ENCODE assay signal across 14 mouse cellular contexts in the genomic region with DNA sequence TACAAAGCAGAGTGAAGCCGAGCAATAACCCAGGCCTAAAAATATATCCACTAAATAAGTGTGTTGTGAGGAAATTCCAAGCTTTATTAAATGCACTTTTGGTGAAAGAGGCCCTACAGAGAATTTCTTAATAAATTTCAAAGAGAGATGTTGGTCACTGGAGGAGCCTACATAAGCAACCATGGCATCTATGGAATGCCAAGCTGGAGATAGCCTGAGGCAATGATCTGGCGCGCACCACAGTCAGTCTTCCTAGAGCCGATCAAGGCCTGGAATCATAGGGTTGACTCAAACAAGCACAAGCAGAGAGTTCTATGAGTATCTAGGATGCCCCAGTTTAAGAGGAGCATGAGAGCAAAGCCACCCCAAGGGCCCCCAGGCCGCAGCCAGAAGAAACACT.
"Had no signal": no experiment of that assay in that cellular context is flagged by ENCODE, and none has a peak within 500 bp of the region (broad histone marks: within the 10 kb centered on the region; RNA-seq: fewer than 3 reads in every experiment).

No protein-coding gene starts in this region.

- H3K4me2 ChIP-seq: limb, embryonic 12.5 days; liver, embryonic 11.5 days; liver, embryonic 15.5 days; lung, embryonic 14.5 days; midbrain, embryonic 15.5 days; neural tube, embryonic 13.5 days had no signal

- H3K4me1 ChIP-seq: liver, embryonic 15.5 days; midbrain, embryonic 10.5 days; midbrain, embryonic 15.5 days; neural tube, embryonic 13.5 days had no signal

- H3K27ac ChIP-seq: left cerebral cortex, adult 2 months; limb, embryonic 12.5 days; liver, embryonic 15.5 days; midbrain, embryonic 10.5 days; midbrain, embryonic 15.5 days; neural tube, embryonic 13.5 days had no signal

- ATAC-seq: midbrain, embryonic 15.5 days had no signal

- H3K4me3 ChIP-seq: left cerebral cortex, adult 2 months; limb, embryonic 12.5 days; liver, embryonic 15.5 days; midbrain, embryonic 10.5 days; midbrain, embryonic 15.5 days; neural tube, embryonic 13.5 days had no signal

- DNase-seq: kidney, adult 8-10 months; kidney, postnatal 25 days; lung, embryonic 14.5 days; lung, postnatal 10 days; lung, postnatal 4 days; right cerebral cortex, postnatal 25 days; thymus, postnatal 36 days had no signal

- H3K9ac ChIP-seq: limb, embryonic 12.5 days; liver, embryonic 15.5 days; lung, embryonic 14.5 days; midbrain, embryonic 15.5 days; neural tube, embryonic 13.5 days had no signal

- H3K27me3 ChIP-seq: liver, embryonic 15.5 days had no signal

- H3K36me3 ChIP-seq: limb, embryonic 12.5 days; liver, embryonic 15.5 days; midbrain, embryonic 10.5 days; midbrain, embryonic 15.5 days; neural tube, embryonic 13.5 days had no signal

- H3K9me3 ChIP-seq: limb, embryonic 12.5 days; liver, embryonic 15.5 days; midbrain, embryonic 10.5 days; midbrain, embryonic 15.5 days; neural tube, embryonic 13.5 days had no signal
